Mouse (Mus musculus): ENCODE results near the gene Ssmem1. TPM values are rescaled to one million over a fixed set of nuclear protein-coding genes. Genes with fewer than 3 reads are reported as not detected.

The Ssmem1 gene
- total and polyA plus RNA-seq, 3 experiments: 0.17 to 0.34 TPM; not detected in 1

- H3K27me3 ChIP-seq (replicated peaks): peaks cover 11% of the 10 kb centered on the region
- DNase-seq (ENCODE audit: extremely low read depth): no peak
- no peaks in the 10 kb centered on the region for H3K79me2 ChIP-seq (replicated peaks; ENCODE audit: control insufficient read depth, extremely low read depth, insufficient read depth, poor library complexity, severe bottlenecking)
- no peaks in the 10 kb centered on the region for H3K9me3 ChIP-seq (replicated peaks; ENCODE audit: low read length)
- no peak overlapping the region for H3K27ac ChIP-seq (ENCODE audit: insufficient read depth, low read depth)
- in situ Hi-C loops (cut with MboI; ENCODE audit: low pct_ligation_motif_present, low pct_unique_long_range_greater_than_20kb, low sequenced_read_pairs) (no loop called here), dilution Hi-C loops (cut with MboI; ENCODE audit: extremely low pct_ligation_motif_present, extremely low pct_unique_long_range_greater_than_20kb, low sequenced_read_pairs) (no loop called here)
- H3K4me3 ChIP-seq (replicated peaks in 1 of 3; ENCODE audit: low read depth in 2 of 3, low read length in 2 of 3, poor library complexity in 1 of 3): no peak overlapping the region
- H3K9ac ChIP-seq (ENCODE audit: insufficient read depth, low read depth): no peak overlapping the region
- peaks cover 5 to 6% of the 10 kb centered on the region in 2 experiments; a peak in 1 of 4 replicates for H3K4me1 ChIP-seq (ENCODE audit: control insufficient read depth in 1 of 2, insufficient read depth in 2 of 2)
- H3K36me3 ChIP-seq (replicated peaks in 1 of 2; ENCODE audit: control insufficient read depth in 1 of 2, insufficient read depth in 1 of 2, low read length in 1 of 2): no peaks in the 10 kb centered on the region
- TF ChIP-seq JUN (IDR thresholded peaks at IDR 0.05; ENCODE audit: insufficient read depth, low read depth, low read length) (no peak), MAZ (IDR thresholded peaks at IDR 0.05; ENCODE audit: low read depth, low read length) (no peak), MXI1 (IDR thresholded peaks at IDR 0.05; ENCODE audit: low read depth, low read length) (no peak), ZC3H11A (IDR thresholded peaks at IDR 0.05; ENCODE audit: low read depth, low read length) (no peak), KAT2A (IDR thresholded peaks at IDR 0.05; ENCODE audit: insufficient replicate concordance, low read length) (no peak), MAFK (IDR thresholded peaks at IDR 0.05; ENCODE audit: insufficient replicate concordance, low read length) (no peak), ZNF384 (IDR thresholded peaks at IDR 0.05; ENCODE audit: low read depth, low read length) (no peak), IRF4 (IDR thresholded peaks at IDR 0.05; ENCODE audit: low read depth, low read length) (no peak), TCF12 (IDR thresholded peaks at IDR 0.05; ENCODE audit: low read depth, low read length) (no peak), JUND (conservative IDR thresholded peaks at IDR 0.05; ENCODE audit: low read depth, low read length) (no peak), POLR2A (IDR thresholded peaks at IDR 0.05; ENCODE audit: low read depth, low read length) (no peak), ETS1 (conservative IDR thresholded peaks at IDR 0.05; ENCODE audit: low read depth, low read length) (no peak), NELFE (IDR thresholded peaks at IDR 0.05; ENCODE audit: low read depth, low read length) (no peak)
- H3K4me2 ChIP-seq (ENCODE audit: insufficient read depth, low read depth, poor library complexity, severe bottlenecking): no peak overlapping the region
Observed at GRCm38 (mm10) chr6:30468058-30468457, 41.6 kb upstream of the Ssmem1 start.

- Histone ChIP-seq H3K4me1 (ENCODE audit: control insufficient read depth in 1 of 2, insufficient read depth in 2 of 2) (peaks cover 5 to 6% of the 10 kb centered on the region in 2 experiments; a peak in 1 of 4 replicates), H3K4me2 (ENCODE audit: insufficient read depth, low read depth, poor library complexity, severe bottlenecking) (no peak overlapping the region), H3K27ac (ENCODE audit: insufficient read depth, low read depth) (no peak overlapping the region), H3K36me3 (replicated peaks in 1 of 2; ENCODE audit: control insufficient read depth in 1 of 2, insufficient read depth in 1 of 2, low read length in 1 of 2) (no peaks in the 10 kb centered on the region), H3K4me3 (replicated peaks in 1 of 3; ENCODE audit: low read depth in 2 of 3, low read length in 2 of 3, poor library complexity in 1 of 3) (peak overlapping the region in 1 of 3 experiments; percentile 38), H3K9me3 (replicated peaks; ENCODE audit: low read length) (no peaks in the 10 kb centered on the region), H3K79me2 (replicated peaks; ENCODE audit: control insufficient read depth, extremely low read depth, insufficient read depth, poor library complexity, severe bottlenecking) (no peaks in the 10 kb centered on the region), H3K9ac (ENCODE audit: insufficient read depth, low read depth) (no peak overlapping the region), H3K27me3 (replicated peaks) (peaks cover 11% of the 10 kb centered on the region)
- dilution Hi-C loops (cut with MboI; ENCODE audit: extremely low pct_ligation_motif_present, extremely low pct_unique_long_range_greater_than_20kb, low sequenced_read_pairs): no loop called here
- peak; percentile 27 for DNase-seq (ENCODE audit: extremely low read depth)
- in situ Hi-C loops (cut with MboI; ENCODE audit: low pct_ligation_motif_present, low pct_unique_long_range_greater_than_20kb, low sequenced_read_pairs): no loop called here
- peak; percentile 66 for TF ChIP-seq SMC3 (IDR thresholded peaks at IDR 0.05; ENCODE audit: low read depth, low read length)
- TF ChIP-seq RAD21 (IDR thresholded peaks at IDR 0.05; ENCODE audit: low read depth, low read length): peak; percentile 43
- no peak for TF ChIP-seq MEF2A (IDR thresholded peaks at IDR 0.05; ENCODE audit: borderline replicate concordance, low read depth, low read length)
- no peak for TF ChIP-seq PAX5 (IDR thresholded peaks at IDR 0.05; ENCODE audit: low read length)
- TF ChIP-seq JUN (IDR thresholded peaks at IDR 0.05; ENCODE audit: insufficient read depth, low read depth, low read length): no peak
- TF ChIP-seq CTCF (conservative IDR thresholded peaks at IDR 0.05 in 1 of 2, IDR thresholded peaks at IDR 0.05 in 1 of 2; ENCODE audit: low read depth in 2 of 2, low read length in 2 of 2): peak in 1 of 2 experiments; percentile 68; a peak in 2 of 4 replicates
Observed at GRCm38 (mm10) chr6:30468684-30469083, 41.0 kb upstream of the Ssmem1 start.

Data from CH12.LX (cell line).